Mouse (Mus musculus) brain, embryonic 14.5 days (tissue): Measurements from ENCODE around the gene Il17rb. TPM values are rescaled to one million over a fixed set of nuclear protein-coding genes. Genes with fewer than 3 reads are reported as not detected.

ENCODE experiments used
- DNase-seq: peaks from one replicate; pipeline ENCODE4 v3.0.0-alpha.2; 2011; ENCODE audit warnings: low read depth
- CTCF ChIP-seq: fragments of 200-500 bp; IDR thresholded peaks from 2 replicates; pipeline ENCODE4 v1.5.1; 2012; ENCODE audit warnings: inconsistent platforms, mild to moderate bottlenecking, moderate library complexity, borderline replicate concordance; ENCODE audit not compliant: insufficient read depth, insufficient read length; ENCODE audit errors: extremely low read depth
- POLR2A ChIP-seq: fragments of 200-500 bp; IDR thresholded peaks from 2 replicates; pipeline ENCODE4 v1.6.1; 2012; ENCODE audit warnings: mild to moderate bottlenecking, inconsistent platforms, borderline replicate concordance; ENCODE audit not compliant: poor library complexity, insufficient read depth, insufficient read length, severe bottlenecking; ENCODE audit errors: extremely low read depth
- polyA plus RNA-seq: library from polyadenylated mRNA; depleted of rRNA; stranded (reverse); fragments of >200 nt; gene quantifications from 2 replicates; pipeline ENCODE4 v1.2.3, GENCODE M21; 2012; rRNA removed

Gene Il17rb
- 0.43 and 0.60 TPM in 2 replicates for polyA plus RNA-seq

DNA sequence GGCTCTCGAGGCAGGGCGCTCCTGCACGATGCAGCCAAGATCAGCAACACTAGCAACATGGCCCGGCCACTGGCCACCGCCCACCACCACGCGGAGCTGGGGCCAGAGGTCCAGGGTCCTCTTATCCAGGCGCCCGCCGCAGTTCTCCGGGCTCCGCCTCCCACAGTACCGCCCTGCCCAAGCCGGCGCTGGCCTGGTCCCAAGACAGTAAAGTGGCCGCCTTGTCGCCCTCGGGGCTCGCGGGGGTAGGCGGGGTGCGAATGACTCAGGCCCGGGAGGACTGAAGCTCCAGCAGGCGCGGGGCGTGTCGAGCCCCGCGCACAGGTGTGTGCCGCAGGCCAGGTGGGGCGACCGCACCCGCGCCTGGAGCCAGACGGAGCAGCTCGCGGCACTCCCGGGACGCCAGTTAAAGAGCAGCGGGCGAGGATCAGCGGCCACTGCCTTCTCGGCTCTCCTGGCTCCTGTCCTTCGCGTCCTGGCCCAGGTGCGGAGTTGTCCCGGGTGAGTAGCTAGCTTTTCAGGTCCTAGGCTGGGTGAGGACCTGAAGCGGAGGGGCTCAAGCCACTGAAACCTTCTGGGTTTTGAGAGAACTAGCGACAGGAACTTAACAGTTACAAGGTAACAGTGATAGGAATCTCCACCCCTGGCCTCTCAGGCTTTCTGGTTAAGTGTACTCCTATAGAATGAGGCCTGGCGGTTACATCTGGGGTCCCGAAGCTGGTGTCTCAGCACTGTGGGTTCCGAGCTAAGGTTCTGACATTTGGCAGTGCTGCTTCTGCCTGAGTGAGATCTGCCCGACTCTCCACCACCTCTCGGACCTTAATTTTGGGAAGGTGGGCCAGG, at the start of gene Il17rb, which contains the start of gene Chdh:
Gene Il17rb, minus strand, starts transcription at position 164 of the 843 bp plus-strand sequence.
Gene Chdh, plus strand, starts transcription at position 291 of the 843 bp plus-strand sequence.
- peak; percentile 69 for DNase-seq
- no peak for TF ChIP-seq POLR2A
- no peak for TF ChIP-seq CTCF

DNA sequence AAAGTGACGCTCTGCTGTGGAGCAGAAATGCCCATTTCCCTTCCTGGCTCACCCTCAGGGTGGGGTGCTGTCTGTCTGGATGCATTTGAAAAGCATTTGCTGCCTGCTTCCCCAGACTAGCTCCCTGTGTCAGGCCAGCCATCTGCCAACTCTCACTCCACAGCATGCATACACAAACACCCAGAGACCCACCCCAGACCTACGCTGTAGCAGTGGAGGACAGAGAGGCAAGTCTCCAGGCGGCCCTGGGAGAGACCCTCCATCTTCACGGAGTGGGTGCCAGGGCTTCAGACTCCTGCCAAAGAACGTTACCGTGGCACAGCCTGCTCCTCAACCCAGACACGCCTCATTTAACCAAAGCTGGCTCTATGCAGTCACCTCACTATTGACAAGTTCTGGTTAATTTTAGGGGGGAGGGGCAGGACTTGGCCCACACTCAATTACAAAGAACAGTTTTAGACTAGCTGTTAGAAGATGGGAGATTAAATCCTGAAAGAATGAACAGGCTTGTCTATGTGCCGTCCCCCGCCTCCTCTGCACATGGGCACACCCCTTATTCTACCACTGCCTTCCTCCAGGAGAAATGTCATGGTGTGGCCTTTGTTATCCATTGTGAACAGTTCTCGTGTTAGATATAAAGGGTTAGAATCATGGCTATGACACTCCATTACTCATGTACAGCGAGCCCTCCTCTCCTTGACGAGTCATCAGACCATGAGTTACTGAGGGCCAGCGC, 47.5 kb upstream of the Il17rb start:
- peak; percentile 95 for DNase-seq
- no peak for TF ChIP-seq CTCF
- TF ChIP-seq POLR2A, result no peak

DNA sequence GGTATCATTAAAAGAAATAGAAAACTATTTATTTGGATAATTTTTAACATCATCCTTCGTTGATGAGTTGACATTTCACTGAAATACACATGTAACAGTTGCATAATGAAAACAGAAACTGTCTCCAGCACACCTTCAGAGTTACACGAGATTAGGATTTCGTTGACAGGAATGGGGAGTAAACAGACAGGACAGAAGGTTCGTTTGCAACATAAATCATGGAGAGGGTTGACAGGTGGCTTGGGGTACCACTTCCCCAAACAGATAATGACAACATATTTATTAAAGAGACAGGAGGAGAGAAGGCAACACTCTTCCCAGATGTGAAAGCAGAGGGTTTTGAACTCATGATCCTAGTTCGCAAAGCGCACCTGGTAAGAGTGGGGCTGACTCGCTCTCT, 46.2 kb upstream of the Il17rb start:
- no peak for TF ChIP-seq CTCF
- TF ChIP-seq POLR2A, result no peak
- DNase-seq, result peak; percentile 15

DNA sequence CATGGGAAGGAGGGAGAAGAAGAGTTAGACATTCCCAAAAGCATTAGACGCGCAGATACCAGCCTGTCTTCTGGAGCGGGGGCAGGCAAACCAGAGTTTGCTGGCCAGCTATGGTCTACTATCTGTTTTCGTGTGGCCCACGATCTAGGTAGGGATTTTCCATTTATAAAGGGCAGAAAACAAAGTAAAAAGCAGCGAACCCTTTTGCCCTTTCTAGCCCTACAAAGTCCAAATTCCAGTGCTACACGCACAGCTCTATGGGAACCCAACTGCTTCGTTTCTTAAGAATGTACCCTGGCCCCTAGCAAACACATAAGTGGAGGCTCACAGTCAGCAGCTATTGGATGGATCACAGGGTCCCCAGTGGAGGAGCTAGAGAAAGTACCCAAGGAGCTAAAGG, 41.6 kb upstream of the Il17rb start:
- DNase-seq, result no peak
- TF ChIP-seq POLR2A (no peak), CTCF (no peak)

DNA sequence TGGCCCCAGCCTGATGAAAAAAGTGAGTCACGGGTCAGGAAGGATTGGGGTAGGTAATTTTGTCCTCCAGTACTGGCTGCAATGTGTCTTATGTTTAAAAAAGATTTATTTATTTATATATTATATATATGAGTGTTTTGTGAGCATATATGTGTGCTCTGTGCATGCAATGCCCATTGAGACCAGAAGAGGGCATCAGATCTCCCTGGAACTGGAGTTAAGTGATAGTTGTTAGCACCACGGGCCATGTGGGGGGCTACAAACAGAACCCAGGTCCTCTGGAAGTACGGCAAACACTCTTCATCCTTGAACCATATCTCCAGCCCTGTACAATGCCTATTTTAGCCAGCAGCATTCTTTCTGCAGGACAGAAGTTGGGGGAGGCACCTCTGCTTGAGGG, 39.4 kb upstream of the Il17rb start:
- TF ChIP-seq POLR2A (no peak), CTCF (peak; percentile 11; the same call in 1 of the 2 replicates)
- no peak for DNase-seq

DNA sequence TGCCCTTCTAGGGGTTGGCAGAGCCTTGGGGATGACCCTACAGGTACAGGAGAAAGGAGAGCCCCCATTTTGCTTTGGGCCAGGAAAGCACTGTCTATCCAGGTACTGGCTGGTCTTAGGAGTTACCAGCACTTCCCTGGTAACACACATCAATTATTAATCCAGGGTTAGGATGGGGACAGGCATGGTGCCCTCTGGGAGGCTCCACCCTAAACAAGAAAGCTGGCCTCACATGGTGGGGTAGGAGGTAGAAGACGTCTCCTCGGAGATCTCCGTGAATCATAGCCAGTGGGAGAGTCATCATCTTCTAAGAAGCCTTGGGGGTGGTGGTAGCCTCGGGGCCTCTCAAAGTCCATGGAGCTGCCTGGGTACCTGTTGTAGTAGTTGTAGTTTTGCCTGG, 38.3 kb upstream of the Il17rb start:
- no peak for TF ChIP-seq POLR2A
- TF ChIP-seq CTCF, result no peak
- no peak for DNase-seq

DNA sequence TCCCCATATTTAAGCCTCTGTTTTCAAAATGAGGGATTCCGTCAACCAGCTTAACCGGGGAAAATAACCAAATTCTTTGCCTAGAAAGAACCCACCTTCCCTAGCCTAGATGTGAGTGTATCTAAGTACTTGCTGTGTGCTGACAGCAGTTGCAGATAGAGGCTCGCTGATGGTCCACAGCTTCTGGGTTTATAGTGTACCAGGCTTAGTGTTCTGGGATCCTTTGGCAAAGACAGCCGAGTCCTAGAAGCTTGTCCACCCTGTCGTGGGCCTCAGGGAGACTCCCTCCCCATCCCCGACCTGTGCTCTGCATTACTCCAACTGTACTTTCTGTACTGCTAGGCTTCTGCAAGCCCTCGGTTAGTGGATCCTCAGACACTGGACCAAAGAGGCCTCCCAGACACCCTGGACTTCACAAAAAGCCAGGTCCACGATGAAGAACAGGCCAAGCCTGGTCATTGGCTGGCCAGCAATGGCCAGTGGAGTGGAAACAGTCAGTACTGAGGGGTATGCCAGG, 37.1 kb upstream of the Il17rb start:
- no peak for DNase-seq
- TF ChIP-seq CTCF (no peak), POLR2A (no peak)

DNA sequence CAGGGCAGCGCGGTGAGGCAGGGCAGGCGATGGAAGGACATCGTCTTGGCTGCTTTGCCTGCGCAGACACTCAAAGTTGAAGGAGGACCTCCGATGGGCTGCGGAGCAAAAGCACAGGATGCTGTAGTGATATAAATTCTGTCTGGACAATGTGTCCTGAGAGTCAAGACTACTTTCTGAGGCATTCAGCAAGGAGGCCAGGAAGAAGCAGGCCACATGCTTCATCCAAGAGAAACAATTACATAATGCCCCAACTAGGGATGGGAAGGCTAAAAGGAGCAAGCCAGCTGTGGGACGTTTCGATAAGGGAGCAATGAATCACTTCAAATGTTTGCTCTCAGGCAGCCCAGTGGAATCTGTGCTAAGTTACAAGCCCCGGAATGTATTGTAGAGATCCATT, 36.5 kb upstream of the Il17rb start:
- TF ChIP-seq CTCF (no peak), POLR2A (no peak)
- DNase-seq, result no peak

DNA sequence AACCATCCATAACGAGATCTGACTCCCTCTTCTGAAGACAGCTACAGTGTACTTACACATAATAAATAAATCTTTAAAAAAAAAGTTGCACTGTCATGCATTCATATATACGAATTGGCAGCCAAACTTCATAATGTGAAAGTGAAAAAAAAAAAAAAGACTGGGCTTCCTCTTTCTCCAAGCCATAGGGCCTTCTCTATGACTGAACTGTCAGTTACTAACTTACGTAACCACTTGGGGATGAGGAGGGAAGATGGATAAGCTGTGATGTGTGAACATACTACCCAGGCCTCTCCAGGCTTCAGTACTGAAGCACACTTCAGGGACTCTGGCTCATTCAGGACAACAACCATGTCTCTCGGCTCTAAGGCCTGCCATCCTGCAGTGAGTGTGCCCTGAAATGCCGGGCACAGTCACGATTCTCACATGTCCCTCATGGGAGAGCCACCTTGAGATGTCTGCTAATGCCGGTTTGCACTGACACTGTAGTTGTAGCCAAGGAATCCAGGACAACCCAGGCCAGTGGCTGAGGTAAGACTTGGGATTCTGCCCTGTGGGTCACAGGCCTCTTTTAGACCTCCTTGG, 34.8 kb upstream of the Il17rb start:
- DNase-seq, result no peak
- TF ChIP-seq POLR2A, result no peak
- TF ChIP-seq CTCF, result no peak

DNA sequence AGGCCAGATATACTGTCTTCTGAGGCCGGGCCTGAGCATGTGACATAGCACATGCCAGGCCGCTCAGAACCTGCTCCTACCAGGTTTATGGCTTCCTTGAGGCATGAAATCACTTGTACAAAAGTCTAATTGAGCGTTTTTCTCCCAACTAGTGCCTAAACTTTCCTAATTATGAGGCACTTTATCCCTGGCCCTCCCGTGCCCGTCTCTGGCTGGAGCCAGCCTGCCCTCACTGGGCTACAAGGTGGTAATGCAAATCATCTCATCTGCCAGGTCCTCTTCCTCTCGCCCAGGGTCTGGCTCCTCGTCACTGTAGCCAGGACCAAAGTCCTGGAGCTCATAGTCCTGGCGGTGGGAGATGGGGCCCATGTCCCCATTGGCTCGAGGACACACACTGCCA, 33.1 kb upstream of the Il17rb start:
- no peak for TF ChIP-seq CTCF
- no peak for TF ChIP-seq POLR2A
- DNase-seq, result no peak

DNA sequence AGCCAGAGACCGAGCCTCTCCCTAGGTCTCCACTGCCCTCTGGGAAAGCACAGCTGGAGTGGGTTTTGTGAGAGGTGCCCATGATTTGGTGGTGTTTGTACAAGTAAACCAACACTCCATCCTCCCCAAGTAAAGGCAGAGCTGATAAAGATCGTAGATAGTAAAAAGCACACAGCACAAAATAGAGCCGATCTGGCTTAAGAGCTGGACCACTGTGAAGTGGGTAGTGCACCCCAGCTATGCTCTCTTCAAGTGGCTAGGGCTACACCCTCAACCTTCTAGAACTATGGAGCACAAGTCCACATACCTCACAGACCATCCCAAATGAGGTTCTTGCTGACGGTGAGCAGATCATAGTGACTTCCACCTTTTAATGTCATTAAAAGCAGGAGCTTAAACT, 30.7 kb upstream of the Il17rb start:
- no peak for DNase-seq
- TF ChIP-seq POLR2A, result no peak
- no peak for TF ChIP-seq CTCF
